Mouse (Mus musculus): ENCODE measurements around the gene Slc38a6. TPM values are rescaled to one million over a fixed set of nuclear protein-coding genes. Genes with fewer than 3 reads are reported as not detected.

Slc38a6 gene
- total RNA-seq, 2 experiments from 2014 or later, result 10.2 to 21.0 TPM

DNA sequence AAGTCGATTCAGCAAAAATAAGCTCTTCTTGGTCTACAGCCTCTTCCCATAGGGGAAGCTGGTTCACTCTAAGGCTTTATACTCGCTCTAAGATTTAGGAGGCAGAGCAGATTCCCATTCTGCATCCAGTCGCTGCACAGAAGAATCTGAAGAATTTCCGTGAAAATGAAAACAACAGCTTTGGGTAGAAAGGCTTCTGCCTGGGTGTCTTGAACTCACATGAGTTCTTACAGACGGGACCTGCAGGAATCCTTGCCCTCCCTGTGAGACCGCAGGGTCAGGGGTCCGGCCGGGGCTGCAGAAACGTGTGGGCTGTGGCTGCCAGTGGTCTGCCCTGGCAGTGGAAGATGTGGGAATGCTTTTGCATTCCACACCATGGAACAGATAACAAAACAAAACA lies 64.4 kb downstream of the Slc38a6 start:
- DNase-seq (ENCODE audit: low spot score in 2 of 2), result no peak
- intact Hi-C loops (cut with DNase I), result no loop called here

DNA sequence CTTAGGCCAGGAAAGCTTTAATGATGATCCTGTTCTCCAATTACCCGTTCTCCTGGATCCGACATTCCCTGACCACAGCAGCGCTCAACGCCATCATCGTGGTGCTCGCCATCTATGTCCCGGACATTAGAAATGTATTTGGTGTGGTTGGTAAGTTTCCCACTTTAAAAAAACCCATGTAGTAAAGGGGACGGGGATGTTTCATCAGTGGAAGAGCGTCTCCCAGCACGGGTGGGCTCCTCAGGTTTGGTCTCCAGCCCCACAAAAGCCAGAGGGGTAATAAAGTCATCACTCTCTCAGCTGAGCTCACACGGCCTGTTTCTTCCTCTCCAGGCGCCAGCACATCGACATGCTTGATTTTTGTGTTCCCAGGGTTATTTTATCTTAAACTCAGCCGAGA lies 65.2 kb downstream of the Slc38a6 start:
- no peak for DNase-seq (ENCODE audit: low spot score in 2 of 2)
- intact Hi-C loops (cut with DNase I), result no loop called here

DNA sequence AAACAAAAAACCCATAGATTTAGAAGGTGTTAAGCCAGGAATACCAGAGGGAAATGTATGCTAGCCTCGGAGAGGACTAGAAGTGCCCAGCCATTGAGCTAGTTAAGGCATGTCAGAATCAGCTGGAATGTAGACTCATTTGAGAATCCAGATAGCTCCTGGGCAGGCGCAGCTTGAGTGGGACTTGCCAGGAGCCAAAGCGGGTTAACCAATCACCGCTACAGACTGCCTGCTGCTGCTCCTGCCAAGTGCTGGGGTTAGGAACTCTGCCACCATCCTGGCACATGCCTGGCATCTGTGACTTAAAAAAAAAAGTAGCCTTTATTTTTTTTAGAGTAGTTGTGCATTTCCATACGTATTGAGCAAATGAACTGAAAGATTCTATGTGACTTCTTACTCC lies 66.8 kb downstream of the Slc38a6 start:
- intact Hi-C loops (cut with DNase I), result no loop called here
- no peak for DNase-seq (ENCODE audit: low spot score in 2 of 2)

DNA sequence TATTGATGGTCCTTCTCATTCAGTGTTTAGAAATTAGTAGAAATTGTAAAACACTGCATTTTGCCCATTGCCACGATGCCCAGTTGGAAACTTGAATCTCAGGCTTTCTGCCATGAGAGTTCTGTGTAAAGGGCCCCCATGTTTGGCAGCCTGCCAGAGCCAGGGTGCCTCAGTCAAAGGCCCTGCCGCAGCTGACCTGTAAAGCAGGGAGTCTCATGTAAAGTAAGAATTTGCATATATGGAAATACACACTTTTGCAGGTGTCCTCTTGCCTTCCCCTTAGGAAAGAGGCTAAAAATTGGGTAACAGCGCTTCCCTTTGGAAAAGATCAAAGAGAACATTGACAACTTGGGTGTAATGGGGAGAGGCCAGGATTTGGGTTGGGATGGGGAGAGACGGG lies 67.9 kb downstream of the Slc38a6 start:
- intact Hi-C loops (cut with DNase I), result no loop called here
- DNase-seq (ENCODE audit: low spot score in 2 of 2), result no peak

DNA sequence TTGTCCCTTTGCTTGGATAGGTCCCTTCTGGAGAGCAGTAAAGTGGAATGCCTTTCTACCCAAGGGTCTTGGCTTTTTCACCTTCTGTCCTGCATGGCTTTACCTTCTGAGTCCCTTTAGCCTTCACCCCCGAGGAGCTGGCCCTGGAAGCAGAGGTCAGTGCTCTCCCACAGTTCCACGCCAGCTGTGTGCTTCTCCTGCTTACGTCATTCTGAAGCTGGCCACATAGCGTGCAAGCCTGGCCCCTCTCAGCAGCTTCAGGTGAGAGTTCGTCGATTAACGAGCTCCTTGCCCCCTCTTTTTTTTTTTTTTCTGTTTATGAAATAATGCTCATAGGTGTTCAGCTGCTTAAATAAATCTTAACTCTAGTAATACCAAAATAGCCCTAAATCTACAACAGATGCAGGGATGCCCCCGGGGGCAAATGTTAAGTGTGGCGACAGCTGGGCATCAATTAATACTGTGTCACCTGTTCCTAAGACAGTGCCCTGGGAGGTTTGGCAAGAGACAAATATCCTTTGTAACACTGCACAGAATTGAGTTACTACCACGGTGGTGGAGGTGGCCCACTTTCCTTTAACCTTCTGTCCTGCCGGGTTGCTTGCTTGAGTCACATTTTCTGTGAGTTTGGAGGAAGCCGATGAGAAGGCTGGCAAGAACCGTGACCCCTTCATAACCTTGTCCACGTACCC lies 68.7 kb downstream of the Slc38a6 start:
- intact Hi-C loops (cut with DNase I), result no loop called here

DNA sequence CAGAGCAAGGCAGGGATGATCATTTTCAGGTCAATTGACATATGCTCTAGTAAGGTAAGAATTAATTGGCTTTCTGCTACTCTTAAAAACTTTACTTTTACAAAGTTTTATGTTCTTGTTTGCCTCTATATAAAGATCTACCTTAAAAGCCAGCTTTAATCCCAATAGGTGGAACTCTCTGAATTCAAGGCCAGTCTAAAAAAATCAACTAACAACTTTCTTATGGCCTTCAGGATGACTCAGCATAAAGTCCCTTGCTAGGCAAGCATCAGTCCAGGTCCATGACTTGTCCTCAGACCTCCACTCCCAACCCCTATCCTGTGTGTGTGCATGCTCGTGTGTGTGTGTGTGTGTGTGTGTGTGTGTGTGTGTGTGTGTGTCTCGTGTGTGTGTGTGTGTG lies 70.1 kb downstream of the Slc38a6 start:
- intact Hi-C loops (cut with DNase I), result no loop called here
- no peak for DNase-seq (ENCODE audit: low spot score in 2 of 2)

More for the DNA sequence above, 68.7 kb downstream of the Slc38a6 start:
- DNase-seq (ENCODE audit: low spot score in 2 of 2), result no peak

DNA sequence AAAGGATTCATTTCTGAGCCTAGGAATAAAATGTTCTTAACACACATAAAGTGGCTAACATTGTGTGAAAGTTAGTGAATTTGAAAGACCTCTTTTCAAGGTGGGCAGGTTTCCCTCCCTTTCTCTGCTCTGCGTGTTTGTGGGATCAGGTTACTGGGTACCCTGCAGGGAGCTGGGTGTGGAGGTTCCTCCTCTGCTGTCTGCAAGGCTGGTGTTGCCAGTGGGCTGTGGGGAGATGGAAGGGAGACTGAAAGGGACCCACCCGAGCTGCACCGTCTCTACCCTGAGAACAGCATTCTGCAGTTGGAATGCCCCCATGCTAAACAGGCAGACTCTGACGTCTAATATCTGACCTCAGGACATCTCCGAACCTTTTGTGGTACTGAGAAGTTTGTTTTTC lies 70.7 kb downstream of the Slc38a6 start:
- intact Hi-C loops (cut with DNase I), result no loop called here
- DNase-seq (ENCODE audit: low spot score in 2 of 2), result no peak

DNA sequence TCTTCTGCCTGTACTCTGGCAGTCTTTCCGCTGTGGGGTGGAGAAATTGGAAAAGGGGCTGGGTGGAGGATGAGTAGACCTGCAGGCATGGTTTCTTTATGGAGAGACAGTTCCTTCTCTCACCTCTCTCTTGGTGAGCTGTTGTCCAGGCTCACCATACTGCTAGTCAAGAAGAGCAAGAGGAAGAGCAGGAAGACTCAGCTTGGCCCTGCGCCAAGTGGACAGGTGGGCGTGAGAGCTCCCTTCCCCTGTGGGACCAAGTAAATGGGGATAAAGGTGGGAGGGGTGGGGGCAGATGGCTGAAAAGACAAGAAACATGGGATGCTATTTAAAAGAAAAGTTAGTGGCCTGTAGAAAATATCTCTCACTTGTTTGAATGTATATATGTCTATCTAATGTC lies 71.2 kb downstream of the Slc38a6 start:
- no peak for DNase-seq (ENCODE audit: low spot score in 2 of 2)
- intact Hi-C loops (cut with DNase I), result no loop called here

DNA sequence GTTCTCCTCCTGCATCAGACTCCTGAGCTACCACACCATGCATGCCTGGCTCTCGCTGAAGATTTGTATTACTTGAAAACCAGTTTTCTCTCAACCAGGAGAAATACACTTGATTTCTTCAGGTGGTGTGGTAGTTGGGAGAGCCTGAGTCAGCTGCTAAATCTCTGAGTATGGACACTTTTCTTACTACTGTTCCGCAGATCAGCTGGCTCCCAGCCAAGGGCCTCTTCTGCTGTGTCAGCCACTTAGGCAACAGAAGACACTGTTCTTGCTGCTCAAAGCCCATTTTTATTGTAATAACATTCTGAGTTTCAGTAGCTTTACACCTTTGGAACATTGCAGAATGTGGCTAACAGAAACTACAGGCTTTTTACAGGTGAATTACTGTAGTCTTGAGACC lies 72.1 kb downstream of the Slc38a6 start:
- DNase-seq (ENCODE audit: low spot score in 2 of 2), result no peak
- intact Hi-C loops (cut with DNase I), result no loop called here

DNA sequence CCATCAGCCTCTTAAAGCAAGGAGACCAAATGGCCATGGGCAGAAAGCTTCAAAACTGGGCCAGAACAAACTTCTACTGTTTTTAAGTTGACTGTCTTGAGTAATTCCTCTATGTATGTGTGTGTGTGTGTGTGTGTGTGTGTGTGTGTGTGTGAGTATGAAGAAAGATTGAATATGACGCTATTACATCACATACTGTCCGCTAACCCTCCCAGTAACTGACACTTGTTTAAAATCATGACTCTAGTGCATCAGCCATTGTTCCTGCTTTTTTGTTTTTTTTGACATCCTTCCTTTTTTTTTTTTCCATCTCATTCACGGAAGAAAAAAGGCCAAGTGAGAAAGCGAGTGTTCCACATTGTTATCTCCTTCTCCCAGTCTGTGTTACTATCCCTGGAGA lies 72.9 kb downstream of the Slc38a6 start:
- DNase-seq (ENCODE audit: low spot score in 2 of 2), result no peak
- intact Hi-C loops (cut with DNase I), result no loop called here

DNA sequence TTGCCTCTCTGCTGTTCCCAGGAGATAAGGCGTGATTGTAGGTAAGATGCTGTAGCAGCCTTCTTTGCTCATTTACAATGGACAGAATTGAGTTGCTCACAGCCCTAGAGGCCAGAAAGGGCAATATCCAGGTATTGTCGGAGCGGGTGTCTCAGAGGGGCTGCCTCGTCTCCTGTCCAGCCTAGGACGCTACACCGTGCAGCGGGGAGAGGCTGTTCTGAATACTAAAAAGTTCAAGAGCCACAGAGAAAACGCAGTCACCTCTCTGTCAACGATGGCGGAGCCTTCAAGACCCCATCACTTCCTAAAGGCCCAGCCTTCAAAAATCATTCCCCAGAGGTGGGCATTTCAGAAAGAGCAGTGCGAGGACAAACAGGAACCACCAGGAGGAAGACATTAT lies 74.6 kb downstream of the Slc38a6 start:
- intact Hi-C loops (cut with DNase I), result no loop called here
- DNase-seq (ENCODE audit: low spot score in 2 of 2), result no peak

DNA sequence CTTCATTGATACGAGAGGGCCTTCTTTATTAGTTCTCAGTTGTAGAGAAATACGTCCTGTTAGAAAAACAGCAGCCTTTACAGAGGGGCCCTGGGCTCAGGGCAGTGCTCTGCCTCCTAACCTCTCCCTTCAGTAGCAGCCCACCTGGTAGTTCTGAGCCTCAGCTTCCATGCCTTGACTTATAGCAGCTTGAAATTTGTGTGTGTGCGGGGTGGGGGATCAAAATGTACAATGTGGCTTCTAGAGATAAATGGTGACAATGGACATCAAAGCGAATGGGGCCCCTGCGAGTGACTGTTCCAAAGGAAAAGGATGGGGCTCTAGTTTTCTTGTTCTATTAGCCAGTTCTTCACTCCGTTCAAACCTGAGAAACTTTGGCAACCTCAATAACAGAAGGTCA lies 76.8 kb downstream of the Slc38a6 start:
- intact Hi-C loops (cut with DNase I), result no loop called here
- DNase-seq (ENCODE audit: low spot score in 2 of 2), result no peak

DNA sequence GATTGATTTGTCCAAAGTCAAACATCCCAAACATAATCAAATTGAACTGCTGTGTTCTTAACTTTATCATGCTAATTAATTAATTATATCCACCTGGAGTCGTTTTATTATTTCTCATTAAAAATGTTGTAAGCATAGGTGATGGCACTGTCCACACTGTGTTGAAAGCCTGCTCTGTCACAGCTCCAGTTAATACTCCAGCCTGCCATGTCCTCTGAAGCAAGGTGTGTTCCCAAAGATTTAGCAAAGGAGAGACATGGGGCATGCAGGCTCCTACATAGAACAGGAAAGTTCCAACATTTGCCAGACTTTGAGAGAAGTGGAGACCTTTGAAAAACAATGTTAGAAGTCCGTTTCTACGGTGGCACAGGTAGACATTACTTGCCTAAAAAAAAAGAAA lies 77.4 kb downstream of the Slc38a6 start:
- DNase-seq (ENCODE audit: low spot score in 2 of 2), result no peak
- intact Hi-C loops (cut with DNase I), result no loop called here

DNA sequence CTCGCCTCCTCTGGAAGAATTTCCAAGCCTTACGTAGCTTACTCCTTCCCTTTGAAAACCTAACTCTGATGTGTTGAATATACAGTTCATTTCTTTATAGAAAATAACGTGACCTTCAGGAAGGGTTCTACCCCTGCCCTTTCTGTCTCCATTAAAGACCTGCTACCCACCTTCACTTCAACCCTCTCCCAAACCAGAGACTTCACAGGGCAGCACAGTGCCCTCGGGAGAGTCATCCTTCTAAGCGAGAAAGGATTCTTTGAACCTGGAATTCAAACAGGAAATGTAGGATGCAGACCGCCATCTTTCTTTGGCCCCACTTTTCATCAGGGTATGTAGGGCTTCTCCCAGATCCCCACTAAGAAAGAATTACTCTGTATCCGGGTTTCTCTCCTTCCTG lies 80.0 kb downstream of the Slc38a6 start:
- intact Hi-C loops (cut with DNase I), result no loop called here
- DNase-seq (ENCODE audit: low spot score in 2 of 2), result no peak

DNA sequence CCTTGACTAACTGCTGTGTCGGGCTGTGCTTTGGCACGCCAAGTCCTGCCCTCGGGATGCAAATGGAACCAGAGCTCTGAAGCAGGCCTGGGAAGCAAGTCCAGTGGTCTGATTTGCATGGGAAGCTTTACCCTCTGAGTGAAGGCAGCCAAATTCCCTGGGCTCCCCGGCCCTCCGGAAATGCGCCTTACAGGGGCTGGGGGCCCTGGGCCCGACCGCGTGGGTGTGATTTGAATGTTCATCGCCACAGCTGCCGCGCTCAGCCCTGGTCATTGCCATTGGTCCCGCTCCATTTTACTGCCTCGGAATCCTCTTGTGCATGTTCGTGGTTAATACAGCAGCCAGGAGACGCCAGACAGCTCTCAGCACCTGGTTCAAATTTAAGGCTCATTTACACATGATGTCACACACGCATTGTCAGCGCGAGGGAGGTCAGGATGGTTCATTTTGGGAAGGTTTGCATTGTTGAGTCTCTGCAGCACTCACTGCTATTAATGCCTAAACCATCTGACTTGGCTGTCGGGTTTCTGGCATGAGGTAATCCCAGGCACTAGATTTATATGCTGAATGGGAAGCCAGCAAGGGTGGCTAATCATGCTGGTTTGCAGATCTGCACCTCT lies 81.0 kb downstream of the Slc38a6 start:
- intact Hi-C loops (cut with DNase I), result no loop called here
- no peak for DNase-seq (ENCODE audit: low spot score in 2 of 2)

DNA sequence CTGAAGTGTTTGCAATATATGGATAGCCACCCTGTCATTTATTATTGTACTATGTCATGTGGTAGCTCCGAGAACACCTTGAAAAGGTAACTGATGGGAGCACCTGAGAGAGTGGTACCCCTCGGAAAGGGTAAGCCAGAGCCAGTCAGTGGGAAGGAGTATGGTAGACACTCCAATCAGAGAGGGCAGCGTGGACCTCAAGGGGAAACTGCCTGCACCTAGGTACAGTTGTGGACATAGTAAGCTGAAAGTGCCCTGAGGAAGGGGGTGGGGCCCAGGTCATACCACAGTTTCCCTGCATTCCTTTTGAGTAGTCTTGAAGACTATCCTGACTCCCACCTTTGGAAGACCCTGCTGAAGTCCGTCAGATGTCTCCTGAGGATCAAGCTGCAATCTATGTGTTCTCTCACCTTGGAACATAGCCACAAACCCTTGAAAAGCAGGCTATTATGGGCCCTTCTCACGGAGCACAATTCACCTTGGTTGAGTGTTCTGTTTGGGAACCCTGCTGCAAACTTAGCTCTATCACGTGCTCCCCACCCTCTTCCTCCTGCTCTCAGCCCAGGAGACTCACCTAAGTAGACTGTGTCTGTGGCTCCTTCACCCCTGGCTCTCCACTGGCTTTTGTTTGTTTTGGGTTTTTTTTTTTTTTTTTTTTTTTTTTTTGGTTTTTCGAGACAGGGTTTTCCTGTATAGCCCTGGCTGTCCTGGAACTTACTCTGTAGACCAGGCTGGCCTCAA lies 82.5 kb downstream of the Slc38a6 start:
- no peak for DNase-seq (ENCODE audit: low spot score in 2 of 2)
- intact Hi-C loops (cut with DNase I), result no loop called here

DNA sequence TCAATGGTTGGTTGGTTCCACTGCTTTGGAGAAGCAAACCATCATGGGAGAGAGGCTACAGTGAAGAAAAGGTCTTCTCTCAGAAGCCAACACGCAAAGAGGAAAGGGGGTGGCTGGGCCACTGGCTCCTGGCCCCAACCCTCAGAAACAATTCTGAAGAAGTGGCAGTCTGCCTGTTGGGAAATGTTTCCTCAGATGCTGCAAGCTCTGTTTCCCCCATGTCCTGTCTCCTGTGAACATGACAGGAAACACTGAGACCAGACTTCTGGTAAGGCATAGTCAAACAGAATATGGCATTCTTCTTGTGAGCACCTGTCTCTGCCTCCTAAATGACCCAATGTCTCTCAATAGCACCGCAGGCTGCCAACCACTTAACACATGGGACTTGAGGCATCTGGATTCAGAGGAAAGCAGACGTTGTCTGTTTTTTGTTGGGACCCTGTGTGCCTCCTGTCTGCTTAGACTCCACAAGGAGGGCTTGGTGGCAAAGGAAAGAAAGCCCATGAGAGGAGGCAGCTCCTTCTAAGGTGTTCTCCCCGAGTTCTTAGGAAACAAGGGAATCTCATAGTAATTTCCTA lies 83.9 kb downstream of the Slc38a6 start:
- intact Hi-C loops (cut with DNase I), result no loop called here
- no peak for DNase-seq (ENCODE audit: low spot score in 2 of 2)

DNA sequence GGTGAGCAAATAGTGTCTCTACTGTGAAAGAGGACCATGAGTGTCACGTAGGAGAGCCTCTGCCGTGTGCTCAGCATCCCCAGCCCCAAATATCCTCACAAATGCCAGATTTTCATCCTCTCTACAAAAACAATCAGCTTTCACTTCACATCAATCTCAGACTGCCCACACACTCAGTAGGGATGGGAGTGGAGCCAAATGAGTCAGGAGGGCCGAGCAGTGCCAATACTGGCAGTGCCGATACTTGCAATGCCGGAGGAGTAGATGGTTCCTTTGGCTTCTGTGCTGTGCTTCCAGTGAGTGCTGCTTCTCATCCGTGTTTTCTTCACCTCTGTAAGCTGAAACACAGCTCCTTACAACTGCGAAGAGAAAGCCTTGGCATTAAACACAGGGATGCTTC lies 84.6 kb downstream of the Slc38a6 start:
- DNase-seq (ENCODE audit: low spot score in 2 of 2), result peak in 1 of 2 experiments; percentile 10
- intact Hi-C loops (cut with DNase I), result no loop called here

DNA sequence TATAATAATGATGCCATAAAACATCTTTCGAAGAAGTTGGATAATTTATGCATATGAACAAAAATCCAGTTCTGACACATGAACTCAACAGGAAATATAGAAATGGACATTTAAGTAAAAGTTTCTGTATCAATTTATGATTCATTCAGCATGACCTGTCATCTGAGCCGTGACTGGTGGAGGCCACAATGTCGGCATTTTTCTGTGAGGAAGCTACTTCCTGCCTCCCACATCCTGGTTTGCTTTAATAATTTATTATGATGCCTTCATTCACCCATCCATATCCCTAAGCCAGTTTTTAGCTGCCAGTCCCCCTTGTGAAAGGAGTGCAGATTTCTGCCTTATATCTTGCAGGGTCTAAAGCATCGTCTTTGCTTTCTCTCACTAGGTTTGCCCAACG lies 91.4 kb downstream of the Slc38a6 start:
- DNase-seq (ENCODE audit: low spot score in 2 of 2), result no peak
- intact Hi-C loops (cut with DNase I), result no loop called here

DNA sequence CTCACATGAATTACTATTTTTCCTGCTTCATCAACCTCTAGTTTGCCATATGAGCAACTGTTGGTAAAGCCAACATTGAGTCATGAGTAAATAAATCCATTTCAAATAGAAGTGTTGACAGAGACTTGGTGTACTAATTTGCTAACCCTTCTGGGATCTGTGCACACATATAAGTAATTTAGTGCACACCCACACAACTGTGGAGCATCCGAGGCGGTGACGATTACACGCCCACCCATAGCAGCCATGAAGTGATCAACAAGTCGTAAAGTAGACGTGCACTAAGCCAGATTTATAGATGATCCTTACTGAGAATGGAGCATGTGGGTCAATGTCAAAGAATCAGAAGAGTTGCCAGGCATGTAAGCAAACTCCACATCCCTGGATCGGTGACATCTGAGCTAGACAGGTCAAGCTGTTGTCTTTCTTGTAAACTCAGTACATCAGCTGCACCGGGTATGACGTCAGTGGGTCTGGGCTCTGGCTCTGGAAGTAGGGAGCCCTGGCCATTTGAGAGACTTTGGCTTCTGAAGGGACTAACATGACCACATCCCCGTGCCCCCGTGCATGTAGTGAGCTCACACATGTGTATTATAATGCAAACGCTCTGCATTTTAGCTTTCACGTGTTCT lies 92.3 kb downstream of the Slc38a6 start:
- intact Hi-C loops (cut with DNase I), result no loop called here
- DNase-seq (ENCODE audit: low spot score in 2 of 2), result no peak
